Mouse (Mus musculus) ovary, adult 10 weeks (tissue): ENCODE results near the gene Fcf1. TPM values are rescaled to one million over a fixed set of nuclear protein-coding genes. Genes with fewer than 3 reads are reported as not detected.

Source experiments
- polyA plus RNA-seq: library from polyadenylated mRNA; stranded (reverse); fragments of 350-450 nt; fragmentation: Illumina TruSeq; extraction: RNeasy Lipid Tissue Mini Kit (QIAGEN cat#74804); gene quantifications from one replicate; pipeline ENCODE4 v1.2.3, GENCODE M21; 2014

Gene Fcf1
- polyA plus RNA-seq: 142 TPM

DNA sequence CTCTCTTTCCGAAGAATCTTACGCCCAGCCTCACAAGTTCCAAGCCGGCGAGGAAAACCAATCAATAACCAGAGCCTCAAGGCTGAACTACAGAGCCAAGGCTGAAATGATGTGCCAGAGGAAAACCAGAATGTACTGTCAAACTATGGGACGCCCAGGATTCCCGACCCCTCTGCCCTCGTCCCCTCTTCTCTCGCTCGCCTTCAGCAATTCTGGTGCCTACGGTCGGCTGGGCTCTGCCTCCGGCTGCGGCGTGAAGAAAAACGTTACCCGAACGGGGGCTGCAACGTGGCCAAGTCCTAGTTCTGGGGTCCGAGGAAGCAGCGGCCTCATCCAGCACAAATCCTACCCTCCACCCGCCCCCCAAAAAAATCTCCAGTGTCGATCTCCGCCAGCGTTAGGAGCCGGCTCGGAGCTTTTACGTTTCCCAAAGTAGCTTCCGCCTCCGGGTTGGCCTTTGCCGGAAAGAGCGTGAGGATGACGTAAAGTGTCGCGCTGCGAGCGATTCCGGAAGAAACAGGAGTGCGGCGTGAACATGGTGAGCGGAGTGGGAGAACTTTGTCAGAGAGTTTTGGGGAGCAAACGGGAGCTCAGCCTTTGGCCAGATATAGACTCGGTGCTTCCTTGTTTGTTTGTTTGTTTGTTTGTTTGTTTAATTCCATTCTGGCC is at the start of gene Fcf1, which contains the start of gene Arel1:
Gene Fcf1 (plus strand): TSS at position 470 of the 669 bp plus-strand sequence.
Gene Arel1 (minus strand): TSS at position 473 of the 669 bp plus-strand sequence.

DNA sequence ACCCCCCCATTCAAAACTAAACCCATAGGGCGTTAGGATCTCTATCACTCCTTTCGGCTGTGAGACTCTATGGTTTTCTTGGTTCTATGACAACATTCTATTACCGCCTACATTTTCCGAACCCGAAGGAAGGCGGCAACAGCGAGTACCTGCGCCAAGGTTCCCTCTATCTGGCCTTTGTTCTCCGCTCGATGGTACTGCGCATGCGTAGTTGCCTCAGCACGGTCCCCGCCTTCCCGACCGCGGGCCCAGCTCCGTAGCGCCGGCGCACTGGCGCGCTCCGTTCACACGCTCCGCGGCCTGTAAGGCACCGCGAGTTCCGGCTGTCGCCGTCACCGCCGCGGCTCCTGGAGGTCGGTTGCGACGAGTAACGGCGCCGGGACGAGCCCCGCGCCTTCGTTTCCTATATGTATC is 25.4 kb downstream of the Fcf1 start, which contains the start of gene Ylpm1:
Gene Ylpm1 (plus strand): TSS at position 239 of the 414 bp plus-strand sequence.

Other genes with a start within 250 kb of the Fcf1 start
- gene Npc2, start 197.7 kb upstream of the Fcf1 start, polyA plus RNA-seq: 32.0 TPM
- gene Isca2, start 197.6 kb upstream of the Fcf1 start, polyA plus RNA-seq: 80.7 TPM
- 1.1 TPM for gene Ltbp2, start 94.4 kb upstream of the Fcf1 start, polyA plus RNA-seq
- gene Arel1, start within 50 bp of the Fcf1 start, polyA plus RNA-seq: 23.1 TPM
- gene Ylpm1, start 25.4 kb downstream of the Fcf1 start, polyA plus RNA-seq: 76.1 TPM
- gene Prox2, start 139.9 kb downstream of the Fcf1 start, polyA plus RNA-seq: 1.8 TPM
- gene Dlst, start 139.9 kb downstream of the Fcf1 start, polyA plus RNA-seq: 144 TPM
- not detected for gene Rps6kl1, start 180.4 kb downstream of the Fcf1 start, polyA plus RNA-seq
- gene Pgf, start 206.9 kb downstream of the Fcf1 start, polyA plus RNA-seq: 0.66 TPM
- gene Eif2b2, start 248.6 kb downstream of the Fcf1 start, polyA plus RNA-seq: 1.1 TPM